Mouse (Mus musculus) testis, postnatal 14 days (tissue): ENCODE measurements around the gene Higd1c.
A peak's percentile ranks its signal among the peaks of the same experiment; 100 is the strongest.
"Not testable (repeated sequence)": the region's sequence is repeated elsewhere in the genome, so short reads cannot be mapped to it uniquely, and the experiment has no call there.

Source experiments
- DNase-seq: peaks from one replicate; pipeline ENCODE4 v3.0.0; 2021; ENCODE audit warnings: low spot score

Higd1c gene

GRCm38 (mm10) chr15:100410918-100411672 is 46.8 kb downstream of the Higd1c start:
- DNase-seq: no peak

- DNase-seq: no peak
These were observed 47.4 kb downstream of the Higd1c start for GRCm38 (mm10) chr15:100411731-100412130.

DNA sequence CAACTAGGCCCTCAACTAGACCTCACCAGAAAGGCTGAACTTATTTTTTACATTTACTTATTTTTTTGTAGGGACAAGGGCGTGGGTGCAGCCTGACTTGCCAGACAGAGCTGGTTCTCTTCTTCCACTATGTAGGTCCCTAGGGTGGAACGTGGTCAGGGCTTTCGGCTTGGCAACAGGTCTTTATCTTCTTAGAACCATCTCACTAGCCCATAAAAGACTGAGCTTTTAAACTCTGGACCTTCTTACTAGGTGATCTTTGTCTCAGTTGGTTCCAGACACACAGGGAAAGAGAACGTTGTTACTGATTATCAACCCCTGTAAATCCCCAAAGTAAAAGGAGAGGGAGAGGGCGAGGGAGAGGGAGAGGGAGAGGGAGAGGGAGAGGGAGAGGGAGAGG is 49.0 kb downstream of the Higd1c start:
- DNase-seq: no peak

GRCm38 (mm10) chr15:100414011-100414410 is 49.7 kb downstream of the Higd1c start:
- no peak for DNase-seq

DNA sequence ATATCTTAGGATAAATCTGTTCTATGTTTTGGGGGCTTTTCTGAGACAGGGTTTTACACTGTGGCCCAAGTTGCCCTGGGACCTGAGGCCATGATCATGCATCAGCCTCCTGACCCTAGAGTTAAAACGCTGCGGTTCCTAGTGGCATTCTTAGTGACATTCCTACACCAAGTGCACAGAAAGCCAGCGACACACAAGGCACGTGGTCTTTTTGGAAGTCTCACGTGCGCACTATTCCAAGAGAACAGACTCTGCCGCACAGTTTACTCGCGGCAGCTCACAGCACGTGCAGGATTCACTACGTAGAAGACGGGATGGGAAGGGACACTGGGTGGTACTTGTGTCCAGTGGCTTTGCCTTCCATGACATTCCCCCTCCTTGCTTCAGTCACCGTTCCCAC is 50.6 kb downstream of the Higd1c start:
- no peak for DNase-seq

DNA sequence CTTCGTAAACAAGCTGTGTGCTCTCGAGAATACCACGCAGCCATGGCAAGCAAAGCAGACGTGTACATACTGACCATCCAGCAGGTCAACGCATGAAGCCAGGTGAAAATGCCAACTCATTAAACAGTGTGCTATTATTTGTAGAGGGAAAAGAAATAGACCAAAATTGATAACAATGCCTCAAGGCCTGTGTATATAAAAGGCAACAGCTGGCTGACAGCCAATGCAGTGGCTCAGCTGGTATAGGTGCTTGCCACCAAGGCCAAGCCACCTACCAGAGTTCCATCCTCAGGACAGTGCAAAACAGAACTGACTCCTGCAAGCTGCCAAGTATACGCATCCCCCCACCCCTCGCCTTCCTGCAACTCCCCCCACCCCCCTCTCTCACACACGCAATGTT is 51.3 kb downstream of the Higd1c start:
- no peak for DNase-seq

DNA sequence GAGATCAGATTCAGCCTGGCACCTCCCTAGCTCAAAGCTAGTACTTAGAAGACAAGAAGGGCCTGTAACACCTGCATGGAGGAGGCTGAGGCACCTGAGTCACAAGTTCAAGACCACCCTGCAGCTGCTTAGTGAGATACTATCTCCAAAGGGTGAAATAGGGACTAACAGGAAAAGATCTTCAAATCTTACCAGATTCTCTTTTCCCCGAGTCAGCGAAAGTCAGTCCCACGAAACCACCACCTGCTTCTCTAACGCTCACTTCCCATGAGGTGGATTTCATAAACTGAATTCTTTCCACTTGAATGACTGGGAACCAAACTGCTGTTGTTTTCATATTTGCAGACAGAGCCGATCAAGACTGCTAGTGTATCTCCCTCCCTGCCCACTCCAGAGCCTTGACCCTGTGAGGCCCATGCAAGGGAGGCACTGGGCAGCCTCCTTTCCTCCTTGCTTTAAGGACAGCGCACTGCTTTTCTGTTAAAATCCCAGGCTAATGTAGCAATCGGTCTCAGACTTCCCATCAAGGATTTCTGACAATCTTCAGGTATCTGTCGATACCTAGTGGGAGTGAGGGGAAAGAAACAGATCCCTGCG is 53.6 kb downstream of the Higd1c start:
- DNase-seq: no peak

- no peak for DNase-seq
These were observed 55.0 kb downstream of the Higd1c start for GRCm38 (mm10) chr15:100419311-100419710.

DNA sequence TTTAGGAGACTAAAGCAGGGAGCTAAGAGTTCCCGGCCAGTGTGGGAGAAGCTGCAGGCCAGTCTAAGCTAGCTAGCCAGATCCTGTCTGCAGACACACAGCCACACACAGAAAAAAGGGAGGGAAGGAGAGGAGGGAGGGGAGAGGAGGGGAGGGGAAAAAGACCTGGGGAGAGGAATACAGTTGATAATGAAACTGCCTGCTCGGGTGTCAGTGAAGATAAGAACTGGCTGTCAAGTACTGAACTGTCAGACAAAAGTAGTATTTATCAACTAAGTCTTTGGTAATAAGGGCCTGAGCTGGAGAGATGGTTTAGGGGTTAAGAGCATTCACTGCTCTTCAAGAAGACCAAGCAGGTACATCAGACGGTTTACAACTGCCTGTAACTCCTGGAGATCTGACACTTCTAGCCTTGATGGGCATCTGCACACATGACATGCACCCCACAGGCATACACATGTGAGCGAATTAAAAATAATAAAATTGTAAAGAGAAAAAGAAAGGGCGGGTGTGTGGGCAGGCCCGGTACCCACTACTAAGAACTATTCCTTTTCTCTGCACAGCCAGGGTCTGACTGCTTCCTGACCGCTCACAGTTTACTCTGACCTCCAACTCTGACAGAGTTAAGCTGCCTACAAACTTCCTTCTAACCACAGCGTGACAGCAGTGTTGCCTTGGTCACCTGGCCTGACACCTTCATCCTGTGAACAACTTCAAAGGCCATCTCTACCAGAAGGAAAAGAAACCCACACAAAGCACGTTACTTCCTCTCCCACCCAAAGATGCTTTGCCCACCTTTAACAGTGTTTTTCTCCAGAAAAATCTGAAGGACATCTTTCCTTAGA is 55.8 kb downstream of the Higd1c start:
- DNase-seq: no peak

GRCm38 (mm10) chr15:100421059-100421757 is 56.9 kb downstream of the Higd1c start:
- no peak for DNase-seq

GRCm38 (mm10) chr15:100421758-100422197 is 57.4 kb downstream of the Higd1c start, which contains the start of gene Gm5475:
Gm5475 (plus strand) TSS chr15:100422147.
- DNase-seq: not testable (repeated sequence)

GRCm38 (mm10) chr15:100422476-100422875 is 58.1 kb downstream of the Higd1c start:
- DNase-seq: no peak

GRCm38 (mm10) chr15:100422899-100423860 is 58.8 kb downstream of the Higd1c start:
- peak; percentile 98 for DNase-seq

DNA sequence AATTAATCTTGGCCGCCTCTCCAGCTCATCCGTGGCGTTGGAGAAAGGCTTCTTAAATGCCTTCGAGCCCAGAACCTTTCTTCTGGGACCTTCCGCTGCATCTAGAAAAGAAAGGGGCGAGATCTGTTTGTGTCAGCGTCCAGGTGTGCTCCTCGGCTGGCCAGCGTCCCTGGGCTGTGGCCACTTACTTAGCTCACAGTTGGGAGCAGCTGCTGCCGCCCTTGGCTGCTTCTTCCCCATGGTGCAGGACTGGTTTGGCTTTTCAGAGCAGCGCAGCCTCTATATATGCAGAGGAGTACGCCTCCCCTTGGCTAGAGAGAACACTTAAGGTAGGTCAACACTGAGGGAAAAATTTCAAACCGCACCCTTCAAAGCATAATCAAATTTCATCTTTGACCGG is 59.6 kb downstream of the Higd1c start:
- no peak for DNase-seq

- no peak for DNase-seq
These were observed 60.2 kb downstream of the Higd1c start, which contains the start of gene Slc11a2 for GRCm38 (mm10) chr15:100424396-100425122. Slc11a2 (minus strand) TSS chr15:100425072.

GRCm38 (mm10) chr15:100428296-100428905 is 64.1 kb downstream of the Higd1c start:
- peak; percentile 71 for DNase-seq

DNA sequence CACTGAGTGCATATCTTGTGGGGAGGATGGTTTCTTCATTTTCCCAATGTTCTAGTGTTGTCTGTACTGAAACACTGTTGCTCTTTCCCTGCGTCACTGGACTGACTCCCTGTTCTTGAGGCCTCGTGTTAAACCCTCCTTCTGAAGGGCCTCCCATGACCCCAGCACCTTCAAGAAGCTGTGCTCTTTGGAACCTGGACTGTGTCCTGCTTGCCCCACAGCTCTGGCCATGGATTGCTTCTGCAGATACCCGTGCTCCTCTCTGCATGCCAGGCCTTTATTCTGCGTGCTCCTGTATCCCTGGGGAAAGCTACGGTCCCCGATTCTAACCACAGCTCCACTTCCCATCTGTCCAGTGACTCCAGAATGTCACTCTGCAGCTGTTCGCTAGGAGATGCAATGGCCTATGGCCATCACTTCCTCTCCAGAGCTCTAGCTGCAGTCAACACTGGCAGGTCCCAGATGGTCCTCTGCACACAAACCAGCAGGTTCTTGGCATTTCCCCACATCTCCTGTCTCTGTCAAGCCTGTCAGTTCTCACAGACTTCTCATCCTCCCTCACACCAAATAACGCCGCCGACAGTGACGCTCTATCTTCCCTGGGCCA is 65.7 kb downstream of the Higd1c start:
- DNase-seq: peak; percentile 73

DNA sequence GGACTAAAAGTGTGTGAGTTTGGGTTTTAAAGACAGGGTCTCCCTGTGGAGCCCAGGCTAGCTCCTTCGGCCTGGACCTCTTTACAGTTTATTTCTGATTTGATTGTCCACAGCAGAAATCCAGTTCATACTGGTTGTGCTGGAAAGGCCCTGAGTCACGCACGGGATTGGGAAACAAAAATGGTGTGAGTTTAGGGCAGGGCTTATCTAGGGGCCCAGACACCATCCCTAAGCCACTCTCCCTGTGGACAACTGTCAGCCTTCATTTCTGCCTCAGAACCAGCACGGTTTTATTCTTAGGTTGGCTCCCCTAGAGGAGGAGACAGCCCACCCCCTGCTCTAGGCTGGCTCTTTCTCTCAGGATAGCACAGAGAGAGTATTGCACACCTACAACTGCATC is 68.9 kb downstream of the Higd1c start:
- no peak for DNase-seq
